Mouse (Mus musculus): Measurements from ENCODE around the gene Ankrd40.

DNA sequence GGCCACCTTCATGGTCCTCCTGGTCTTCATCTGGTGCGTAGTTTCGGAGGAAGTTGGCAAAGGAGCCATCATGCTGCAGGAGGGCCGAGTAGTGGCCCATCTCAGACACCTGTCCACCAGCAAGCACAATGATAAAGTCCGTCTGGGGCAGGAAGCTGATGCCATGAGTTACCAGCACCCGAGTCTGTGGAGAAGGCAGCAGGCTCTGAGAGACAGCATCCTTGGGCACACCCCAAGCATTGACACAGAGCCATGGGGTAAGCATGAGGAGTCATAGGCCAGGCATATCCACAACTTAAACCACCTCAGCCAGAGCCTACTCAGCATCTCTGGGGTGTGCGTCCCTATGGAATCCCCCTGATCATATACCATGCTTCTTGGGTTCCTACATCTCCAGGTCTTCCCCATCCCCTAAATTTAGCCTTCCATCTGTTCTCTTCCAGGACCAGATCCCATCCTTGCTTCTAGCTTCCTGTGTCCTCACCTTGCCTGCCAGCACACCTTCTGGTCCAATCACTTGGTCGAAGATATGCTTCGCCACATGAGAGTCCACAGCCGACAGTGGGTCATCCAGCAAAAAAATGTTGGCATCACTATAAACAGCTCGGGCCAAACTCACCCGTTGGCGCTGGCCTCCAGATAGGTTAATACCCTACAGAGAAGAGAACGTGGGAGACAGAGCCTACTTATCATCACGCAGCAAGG, 33.5 kb downstream of the Ankrd40 start:
- TF ChIP-seq POLR2A (IDR thresholded peaks at IDR 0.05; ENCODE audit: low read depth, low read length) (no peak), CTCF (IDR thresholded peaks at IDR 0.05; ENCODE audit: extremely low read depth, insufficient read length, insufficient replicate concordance, low read depth, low read length) (no peak)

Data from small intestine, adult 2 months (tissue).